13 mouse cellular contexts compared by ENCODE assay signal in the genomic region with DNA sequence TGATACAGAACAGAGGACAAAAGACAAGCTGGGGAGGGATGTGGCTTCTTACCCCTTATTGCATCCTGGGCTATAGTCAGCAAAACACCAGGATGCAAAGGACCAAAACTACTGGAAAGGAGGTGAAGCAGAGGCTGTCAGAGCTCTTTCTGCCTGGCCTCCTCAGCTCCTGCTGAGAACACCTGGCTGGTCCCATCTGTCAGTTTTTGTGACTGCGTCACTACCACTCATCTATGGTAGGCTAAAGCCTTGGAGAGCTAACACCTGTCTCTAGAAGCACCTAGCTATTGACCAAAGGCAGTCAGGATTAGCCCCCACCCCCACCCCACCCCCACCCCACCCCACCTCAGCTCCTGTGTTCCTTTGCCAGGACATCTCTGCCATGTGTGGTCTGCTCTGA.
"Had no signal": no experiment of that assay in that cellular context is flagged by ENCODE, and none has a peak within 500 bp of the region (broad histone marks: within the 10 kb centered on the region; RNA-seq: fewer than 3 reads in every experiment).

No protein-coding gene starts in this region.

- H3K9me3 ChIP-seq: kidney, embryonic 15.5 days; midbrain, embryonic 13.5 days; neural tube, embryonic 12.5 days; stomach, embryonic 15.5 days had no signal

- H3K4me3 ChIP-seq: kidney, embryonic 15.5 days; liver, embryonic 13.5 days; midbrain, embryonic 13.5 days; neural tube, embryonic 12.5 days; stomach, embryonic 15.5 days had no signal

- H3K27ac ChIP-seq: kidney, embryonic 15.5 days; liver, embryonic 13.5 days; macrophage; midbrain, embryonic 13.5 days; neural tube, embryonic 12.5 days; stomach, embryonic 15.5 days had no signal

- ATAC-seq: midbrain, embryonic 13.5 days had no signal

- H3K9ac ChIP-seq: kidney, embryonic 15.5 days; liver, embryonic 13.5 days; midbrain, embryonic 13.5 days; neural tube, embryonic 12.5 days; stomach, embryonic 15.5 days had no signal

- H3K27me3 ChIP-seq: kidney, embryonic 15.5 days; liver, embryonic 13.5 days; midbrain, embryonic 13.5 days; neural tube, embryonic 12.5 days; stomach, embryonic 15.5 days had no signal

- H3K4me2 ChIP-seq: kidney, embryonic 15.5 days; liver, embryonic 13.5 days; midbrain, embryonic 13.5 days; neural tube, embryonic 12.5 days; stomach, embryonic 15.5 days had no signal

- H3K4me1 ChIP-seq: kidney, embryonic 15.5 days; liver, embryonic 13.5 days; midbrain, embryonic 13.5 days; neural tube, embryonic 12.5 days; stomach, embryonic 15.5 days had no signal

- DNase-seq: kidney, adult 8-10 months; kidney, postnatal 10 days; kidney, postnatal 36 days; liver, embryonic 13.5 days; lung, adult 2 months; right cerebral cortex, postnatal 25 days; spleen, adult 18-20 months; thymus, postnatal 25 days had no signal

- H3K36me3 ChIP-seq: kidney, embryonic 15.5 days; liver, embryonic 13.5 days; midbrain, embryonic 13.5 days; neural tube, embryonic 12.5 days; stomach, embryonic 15.5 days had no signal
